Mouse (Mus musculus) neutrophil, adult 5-6 weeks (primary cell): ENCODE results near the gene 4930415O20Rik. TPM values are rescaled to one million over a fixed set of nuclear protein-coding genes. Genes with fewer than 3 reads are reported as not detected.

Experiments used
- ATAC-seq: fragments of 151-379, 151-347 bp; 2 replicates; pipeline ENCODE4 v1.8.0; 2017; ENCODE audit warnings: mild to moderate bottlenecking, moderate TSS enrichment; ENCODE audit not compliant: insufficient number of reproducible peaks, poor library complexity, low FRiP score, severe bottlenecking; ENCODE audit errors: extremely low read depth
- total RNA-seq: library from RNA; stranded (forward); fragments of 200-1000 nt; gene quantifications from 2 replicates; pipeline ENCODE4 v1.2.3, GENCODE M21; 2017

4930415O20Rik gene
- total RNA-seq, 1 experiment from 2014 or later, result not detected

- no peak for ATAC-seq
These were observed 51.9 kb downstream of the 4930415O20Rik start for GRCm38 (mm10) chr15:98622721-98623120.

- no peak for ATAC-seq
These were observed 52.6 kb downstream of the 4930415O20Rik start for GRCm38 (mm10) chr15:98623361-98623821.

GRCm38 (mm10) chr15:98626078-98626477 lies 55.3 kb downstream of the 4930415O20Rik start:
- no peak for ATAC-seq

- ATAC-seq, result no peak
These were observed 55.8 kb downstream of the 4930415O20Rik start for GRCm38 (mm10) chr15:98626487-98627212.

GRCm38 (mm10) chr15:98628589-98629254 lies 57.9 kb downstream of the 4930415O20Rik start:
- ATAC-seq, result no peak

- no peak for ATAC-seq
These were observed 58.7 kb downstream of the 4930415O20Rik start for GRCm38 (mm10) chr15:98629464-98629863.

GRCm38 (mm10) chr15:98630540-98630939 lies 59.7 kb downstream of the 4930415O20Rik start, which contains the start of gene Cacnb3:
Gene Cacnb3, plus strand, starts transcription at chr15:98630840.
- ATAC-seq, result no peak

GRCm38 (mm10) chr15:98631493-98631892 lies 60.7 kb downstream of the 4930415O20Rik start:
- 0 out of 2 replicates have a peak, but pooled peaks have one; percentile 33 for ATAC-seq

GRCm38 (mm10) chr15:98632107-98632744 lies 61.4 kb downstream of the 4930415O20Rik start:
- ATAC-seq, result no peak

GRCm38 (mm10) chr15:98632921-98633320 lies 62.1 kb downstream of the 4930415O20Rik start:
- no peak for ATAC-seq

- no peak for ATAC-seq
These were observed 63.1 kb downstream of the 4930415O20Rik start for GRCm38 (mm10) chr15:98633822-98634470.

- no peak for ATAC-seq
These were observed 63.8 kb downstream of the 4930415O20Rik start for GRCm38 (mm10) chr15:98634541-98635081.

- no peak for ATAC-seq
These were observed 64.6 kb downstream of the 4930415O20Rik start for GRCm38 (mm10) chr15:98635291-98635841.

GRCm38 (mm10) chr15:98636517-98636916 lies 65.7 kb downstream of the 4930415O20Rik start:
- ATAC-seq, result no peak

- ATAC-seq, result no peak
These were observed 66.4 kb downstream of the 4930415O20Rik start for GRCm38 (mm10) chr15:98637155-98637554.
